In the genomic region with DNA sequence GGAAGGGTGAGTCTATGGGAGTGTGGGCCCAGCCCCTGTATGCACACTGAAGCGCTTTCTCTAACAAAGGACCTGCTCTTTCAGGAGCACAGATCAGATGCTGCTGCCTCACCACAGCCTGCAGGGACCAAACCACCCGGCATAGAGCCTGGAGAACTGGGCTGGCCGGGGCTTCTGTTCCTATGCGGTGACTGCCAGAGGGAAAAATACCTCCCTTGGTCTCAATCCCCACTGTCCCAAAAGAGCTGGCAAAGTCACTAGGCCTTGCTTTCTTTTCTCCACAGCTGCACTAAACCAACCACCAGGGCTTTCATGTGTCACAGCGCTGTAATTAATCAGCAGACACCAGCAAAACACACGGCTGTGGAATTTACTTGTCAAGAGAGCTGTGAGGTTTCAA, we compare ENCODE assay signal across 8 mouse cellular contexts.
A peak's percentile ranks its signal among the peaks of the same experiment; 100 is the strongest.
DNase-seq lines count a peak whose midpoint lies in the region; ATAC-seq lines count a peak whose summit lies in the region.

No protein-coding gene starts in this region.

- no peak overlapping the region for H3K4me3 ChIP-seq in kidney, embryonic 14.5 days (ENCODE audit: low read length)
- no peak overlapping the region for H3K4me3 ChIP-seq in heart, embryonic 15.5 days
- no peak overlapping the region for H3K4me3 ChIP-seq in midbrain, embryonic 15.5 days
- H3K4me3 ChIP-seq in liver, embryonic 12.5 days = no peak overlapping the region

- H3K4me2 ChIP-seq in kidney, embryonic 14.5 days (replicated peaks; ENCODE audit: low read depth, low read length) = no peak overlapping the region
- H3K4me2 ChIP-seq in heart, embryonic 15.5 days = no peak overlapping the region
- no peak overlapping the region for H3K4me2 ChIP-seq in midbrain, embryonic 15.5 days
- no peak overlapping the region for H3K4me2 ChIP-seq in liver, embryonic 12.5 days

- H3K36me3 ChIP-seq in kidney, embryonic 14.5 days (ENCODE audit: control insufficient read depth, insufficient read depth, low read length) = no peaks in the 10 kb centered on the region
- no peaks in the 10 kb centered on the region for H3K36me3 ChIP-seq in heart, embryonic 15.5 days
- H3K36me3 ChIP-seq in midbrain, embryonic 15.5 days (replicated peaks) = no peaks in the 10 kb centered on the region
- H3K36me3 ChIP-seq in liver, embryonic 12.5 days = peaks cover 22% of the 10 kb centered on the region

- DNase-seq in kidney, postnatal 14 days = no peak
- peak; percentile 49 for DNase-seq in embryo, embryonic 10 days (ENCODE audit: low spot score)
- DNase-seq in frontal cortex, postnatal 36 days (ENCODE audit: low spot score in 2 of 2) = no peak
- DNase-seq in thymus, postnatal 36 days = no peak

- no peaks in the 10 kb centered on the region for H3K27me3 ChIP-seq in kidney, embryonic 14.5 days (ENCODE audit: control insufficient read depth, insufficient read depth, low read length)
- no peaks in the 10 kb centered on the region for H3K27me3 ChIP-seq in heart, embryonic 15.5 days
- H3K27me3 ChIP-seq in midbrain, embryonic 15.5 days (replicated peaks) = no peaks in the 10 kb centered on the region
- no peaks in the 10 kb centered on the region for H3K27me3 ChIP-seq in liver, embryonic 12.5 days (replicated peaks)

- 37% methylated on average over 6 of the region's 6 CpGs for WGBS in kidney, embryonic 14.5 days
- WGBS in heart, embryonic 15.5 days = 36% methylated on average over 6 of the region's 6 CpGs
- 44% methylated on average over 6 of the region's 6 CpGs for WGBS in midbrain, embryonic 15.5 days
- WGBS in liver, embryonic 12.5 days (ENCODE audit: insufficient replicate concordance) = 79% methylated on average over 6 of the region's 6 CpGs

- H3K4me1 ChIP-seq in kidney, embryonic 14.5 days (ENCODE audit: control insufficient read depth, insufficient read depth, low read length) = peaks cover 43% of the 10 kb centered on the region
- H3K4me1 ChIP-seq in heart, embryonic 15.5 days (replicated peaks) = peaks cover 54% of the 10 kb centered on the region
- H3K4me1 ChIP-seq in midbrain, embryonic 15.5 days = peaks cover 11% of the 10 kb centered on the region
- H3K4me1 ChIP-seq in liver, embryonic 12.5 days = no peaks in the 10 kb centered on the region

- no peak for ATAC-seq in kidney, embryonic 14.5 days (ENCODE audit: low FRiP score, low TSS enrichment)
- ATAC-seq in heart, embryonic 15.5 days (replicated peaks; ENCODE audit: insufficient number of reproducible peaks, insufficient read depth, low FRiP score, low read depth) = no peak; the same call in 1 of the 2 replicates
- ATAC-seq in midbrain, embryonic 15.5 days (replicated peaks) = 0 out of 2 replicates have a peak, but pooled peaks have one; percentile 27
- no peak for ATAC-seq in liver, embryonic 12.5 days

- peak overlapping the region; percentile 63; the same call in 1 of the 2 replicates for H3K27ac ChIP-seq in kidney, embryonic 14.5 days (ENCODE audit: low read depth, low read length)
- peak overlapping the region; percentile 91 for H3K27ac ChIP-seq in heart, embryonic 15.5 days
- peak overlapping the region; percentile 67 for H3K27ac ChIP-seq in midbrain, embryonic 15.5 days
- H3K27ac ChIP-seq in liver, embryonic 12.5 days = no peak overlapping the region

- no peaks in the 10 kb centered on the region for H3K9me3 ChIP-seq in kidney, embryonic 14.5 days (ENCODE audit: control insufficient read depth, low read length)
- no peaks in the 10 kb centered on the region for H3K9me3 ChIP-seq in heart, embryonic 15.5 days (replicated peaks)
- no peaks in the 10 kb centered on the region for H3K9me3 ChIP-seq in midbrain, embryonic 15.5 days
- no peaks in the 10 kb centered on the region for H3K9me3 ChIP-seq in liver, embryonic 12.5 days (replicated peaks)

- H3K9ac ChIP-seq in kidney, embryonic 14.5 days (ENCODE audit: low read depth, low read length) = no peak overlapping the region
- H3K9ac ChIP-seq in heart, embryonic 15.5 days = no peak overlapping the region
- H3K9ac ChIP-seq in midbrain, embryonic 15.5 days = no peak overlapping the region
- no peak overlapping the region for H3K9ac ChIP-seq in liver, embryonic 12.5 days
